Mouse (Mus musculus): ENCODE measurements around the gene Fndc3b.

DNA sequence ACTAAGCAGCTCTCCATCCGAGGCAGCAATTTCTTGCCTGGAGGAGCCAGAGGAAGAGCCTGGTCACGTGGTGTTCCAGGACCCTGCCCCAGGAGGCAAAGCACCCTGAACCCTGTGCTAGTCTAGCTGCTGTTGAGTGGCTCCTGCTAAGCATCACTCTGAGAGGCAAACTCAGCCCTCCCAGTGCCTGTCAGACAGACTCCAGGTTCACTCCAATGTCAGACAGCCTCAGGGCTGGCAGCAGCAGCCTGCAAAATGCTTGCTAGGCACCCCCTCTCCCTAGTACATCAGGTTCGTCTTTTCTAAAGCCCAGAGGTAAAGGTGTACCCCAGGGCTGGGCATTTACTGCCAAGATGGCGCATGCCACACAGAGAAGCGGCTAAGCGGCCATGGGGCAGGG is 283.7 kb downstream of the Fndc3b start:
- TF ChIP-seq CTCF (conservative IDR thresholded peaks at IDR 0.05; ENCODE audit: insufficient read depth, insufficient read length, low read depth, low read length) (no peak), POLR2A (IDR thresholded peaks at IDR 0.05; ENCODE audit: low read depth, low read length) (no peak)

Data from kidney, adult 2 months (tissue).